Mouse (Mus musculus) G1E (cell line): Measurements from ENCODE around the gene Zfp870.

Source experiments
- CTCF ChIP-seq: IDR thresholded peaks from 2 replicates; pipeline ENCODE4 v1.5.1; 2012; ENCODE audit warnings: low read depth, low read length, inconsistent platforms, mixed read lengths
- GATA1 ChIP-seq: IDR thresholded peaks from 2 replicates; pipeline ENCODE4 v1.6.1; 2012; ENCODE audit warnings: borderline replicate concordance, low read length, inconsistent platforms, mixed read lengths
- GATA2 ChIP-seq: IDR thresholded peaks from 2 replicates; pipeline ENCODE4 v1.6.1; 2012; ENCODE audit warnings: low read depth, low read length, inconsistent platforms, borderline replicate concordance
- POLR2AphosphoS5 ChIP-seq: IDR thresholded peaks from 2 replicates; pipeline ENCODE4 v1.6.1; 2012; ENCODE audit warnings: low read depth, low read length, inconsistent platforms; ENCODE audit not compliant: insufficient replicate concordance
- TAL1 ChIP-seq: conservative IDR thresholded peaks from 2 replicates; pipeline ENCODE4 v1.6.1; 2012; ENCODE audit warnings: low read depth, low read length, inconsistent platforms, mixed read lengths

- no peak for TF ChIP-seq CTCF
- no peak for TF ChIP-seq GATA1
- TF ChIP-seq TAL1, result no peak
- no peak for TF ChIP-seq POLR2AphosphoS5
- no peak for TF ChIP-seq GATA2
Measured at GRCm38 (mm10) chr17:32880320-32881218, 10.9 kb downstream of the Zfp870 start.
